Mouse (Mus musculus) bone marrow macrophage, adult 2 months (primary cell): Measurements from ENCODE around the gene Acer1. TPM values are rescaled to one million over a fixed set of nuclear protein-coding genes. Genes with fewer than 3 reads are reported as not detected.
A peak's percentile ranks its signal among the peaks of the same experiment; 100 is the strongest.

Experiments
- H3K27ac ChIP-seq: 2 replicates; pipeline ENCODE4 v1.5.1; 2012; ENCODE audit warnings: low read depth, low read length; ENCODE audit not compliant: insufficient read depth
- H3K4me1 ChIP-seq: 2 replicates; pipeline ENCODE4 v1.6.1; 2012; ENCODE audit warnings: low read length; ENCODE audit not compliant: control insufficient read depth, insufficient read depth
- H3K4me3 ChIP-seq: 2 replicates; pipeline ENCODE4 v1.5.1; 2012; ENCODE audit warnings: mild to moderate bottlenecking, low read length, moderate library complexity; ENCODE audit not compliant: insufficient read depth
- CTCF ChIP-seq: IDR thresholded peaks from 2 replicates; pipeline ENCODE4 v1.5.1; 2012; ENCODE audit warnings: low read depth, mild to moderate bottlenecking, low read length, moderate library complexity
- POLR2A ChIP-seq: IDR thresholded peaks from 2 replicates; pipeline ENCODE4 v1.6.1; 2012; ENCODE audit warnings: mild to moderate bottlenecking, low read depth, low read length, borderline replicate concordance
- polyA plus RNA-seq: library from polyadenylated mRNA; stranded (reverse); fragments of >200 nt; gene quantifications from 2 replicates; pipeline ENCODE4 v1.2.4, GENCODE M21; 2012; ENCODE audit not compliant: missing spikeins, insufficient read depth, insufficient read length

The Acer1 gene
- polyA plus RNA-seq, 1 experiment: not detected

DNA sequence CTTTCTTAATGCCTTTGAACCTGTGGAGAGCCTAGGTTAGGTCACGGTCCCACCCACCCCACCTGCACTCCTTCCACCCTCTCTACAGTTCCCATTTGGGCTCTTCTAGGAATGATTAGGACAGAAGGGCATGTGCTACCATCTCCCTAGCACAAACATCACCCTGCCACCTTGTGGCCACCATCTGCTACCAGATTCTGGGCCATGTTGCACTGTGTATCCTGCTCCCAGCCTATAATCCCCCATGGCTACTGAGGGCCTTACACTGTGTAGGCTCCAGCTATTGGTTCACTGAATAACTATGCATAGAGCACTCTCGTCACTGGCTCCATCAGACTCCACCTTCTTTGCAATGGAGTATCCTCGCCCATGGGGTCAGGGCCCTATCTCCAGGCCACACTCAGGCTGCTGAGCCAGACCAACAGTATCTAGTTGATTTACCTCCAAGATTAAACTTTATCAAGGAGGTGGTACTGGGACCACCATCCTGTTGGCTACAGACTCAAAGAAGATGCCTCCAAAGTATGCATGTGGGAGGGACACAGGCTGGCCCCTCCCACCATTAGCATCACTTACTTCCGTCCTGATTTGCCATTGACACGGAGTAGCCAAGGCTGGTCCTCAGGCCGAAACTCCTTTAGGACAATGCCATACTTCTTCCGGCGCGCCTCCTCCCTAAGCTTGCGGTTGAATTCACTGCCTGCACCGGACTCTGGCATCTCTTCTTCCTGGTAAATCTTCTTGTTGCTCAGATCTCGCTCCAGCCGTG lies 25.4 kb upstream of the Acer1 start:
- Histone ChIP-seq H3K4me3 (no peak overlapping the region), H3K4me1 (peaks cover 10% of the 10 kb centered on the region), H3K27ac (no peak overlapping the region)
- TF ChIP-seq CTCF: no peak
- no peak for TF ChIP-seq POLR2A

DNA sequence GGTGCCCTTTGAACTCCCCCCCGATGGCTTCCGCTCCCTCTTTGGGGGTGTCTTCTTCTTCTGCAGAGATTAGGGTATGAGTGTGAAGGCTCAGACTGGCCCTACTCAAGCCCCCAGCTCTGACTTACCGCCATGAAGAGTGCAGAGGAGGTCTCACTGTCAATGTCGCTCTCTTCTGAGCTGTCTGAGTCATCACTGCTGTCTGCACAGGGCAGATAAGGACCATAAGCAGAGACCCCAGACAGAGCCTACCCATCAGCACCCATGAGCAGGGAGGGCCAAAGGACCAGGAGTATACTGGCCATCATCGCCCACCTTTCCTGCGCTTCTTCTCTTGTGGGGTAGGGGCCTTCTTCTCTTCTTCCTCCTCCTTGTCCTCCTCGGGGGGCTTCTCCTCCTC lies 22.1 kb upstream of the Acer1 start:
- TF ChIP-seq POLR2A (no peak), CTCF (no peak)

GRCm38 (mm10) chr17:57001228-57001627 lies 19.3 kb upstream of the Acer1 start:
- no peak overlapping the region for H3K27ac ChIP-seq
- H3K4me3 ChIP-seq: no peak overlapping the region
- TF ChIP-seq POLR2A (no peak), CTCF (no peak)
- no peaks in the 10 kb centered on the region; the same call in 1 of the 2 replicates for H3K4me1 ChIP-seq

More for the DNA sequence above, 22.1 kb upstream of the Acer1 start:
- Histone ChIP-seq H3K27ac (no peak overlapping the region), H3K4me1 (no peaks in the 10 kb centered on the region), H3K4me3 (no peak overlapping the region)

- TF ChIP-seq POLR2A: no peak
- Histone ChIP-seq H3K4me1 (no peaks in the 10 kb centered on the region; the same call in 1 of the 2 replicates), H3K27ac (no peak within 1 kb of the TSS), H3K4me3 (no peak within 1 kb of the TSS)
Measured at GRCm38 (mm10) chr17:56999968-57000609, 18.2 kb upstream of the Acer1 start, which contains the start of gene Pspn. TSS of gene Pspn (minus strand) at chr17:57000018.

DNA sequence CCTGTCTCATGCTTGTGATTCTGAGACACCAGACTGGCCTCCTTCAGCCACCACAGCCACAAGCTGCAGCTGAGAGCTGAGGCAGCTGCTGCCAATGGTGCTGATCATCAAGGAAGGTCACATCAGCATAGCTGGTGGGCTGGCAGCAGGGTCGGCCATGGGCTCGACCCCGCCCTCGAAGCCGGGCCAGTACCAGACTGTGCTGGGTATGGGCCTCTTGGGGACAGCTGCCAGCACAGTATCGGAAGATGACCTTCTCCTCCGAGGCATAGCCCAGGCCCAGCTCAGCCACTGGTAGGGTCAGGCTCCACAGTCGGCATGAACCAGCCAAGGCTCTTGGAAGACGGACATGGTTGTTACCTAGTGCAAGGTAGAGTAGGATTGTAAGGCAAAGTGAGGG lies 17.5 kb upstream of the Acer1 start:
- TF ChIP-seq CTCF: no peak
- TF ChIP-seq POLR2A: no peak
- Histone ChIP-seq H3K4me3 (no peak overlapping the region), H3K4me1 (no peaks in the 10 kb centered on the region; the same call in 1 of the 2 replicates), H3K27ac (no peak overlapping the region)

- no peak for TF ChIP-seq POLR2A
- no peak for TF ChIP-seq CTCF
- Histone ChIP-seq H3K4me1 (no peaks in the 10 kb centered on the region; the same call in 1 of the 2 replicates), H3K4me3 (peak within 1 kb of the TSS; percentile 81), H3K27ac (no peak within 1 kb of the TSS)
Measured at GRCm38 (mm10) chr17:56997029-56997667, 15.2 kb upstream of the Acer1 start, which contains the start of gene Alkbh7. TSS of gene Alkbh7 (plus strand) at chr17:56997339.

- TF ChIP-seq CTCF (no peak), POLR2A (no peak)
- Histone ChIP-seq H3K27ac (no peak overlapping the region), H3K4me3 (no peak overlapping the region)
Measured at GRCm38 (mm10) chr17:56996506-56996905, 14.6 kb upstream of the Acer1 start.

GRCm38 (mm10) chr17:56995046-56995445 lies 13.1 kb upstream of the Acer1 start:
- TF ChIP-seq CTCF (no peak), POLR2A (no peak)
- Histone ChIP-seq H3K27ac (no peak overlapping the region), H3K4me3 (no peak overlapping the region)

More at GRCm38 (mm10) chr17:56996506-56996905, 14.6 kb upstream of the Acer1 start:
- H3K4me1 ChIP-seq: peaks cover 2% of the 10 kb centered on the region; the same call in 1 of the 2 replicates

DNA sequence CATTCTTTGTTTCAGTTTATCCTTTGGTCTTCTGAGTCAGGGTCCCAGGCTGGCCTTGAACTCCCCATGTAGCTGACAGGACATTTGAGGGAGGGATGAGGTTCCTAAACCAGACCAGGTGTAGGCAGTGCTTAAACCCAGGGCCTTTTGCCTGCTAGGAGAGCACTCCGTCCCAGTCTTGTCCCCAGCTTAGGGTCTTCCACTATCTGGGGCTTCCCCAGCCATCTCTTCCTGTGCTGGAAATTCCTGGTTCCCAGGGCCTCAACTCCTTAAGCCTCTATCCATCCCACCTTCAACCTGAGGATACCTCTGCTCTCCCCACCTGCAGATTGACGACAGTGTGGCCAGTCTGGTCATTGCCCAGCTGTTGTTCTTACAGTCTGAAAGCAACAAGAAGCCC lies 9.0 kb upstream of the Acer1 start:
- Histone ChIP-seq H3K4me3 (peak overlapping the region; percentile 99), H3K27ac (no peak overlapping the region), H3K4me1 (peaks cover 7% of the 10 kb centered on the region)
- no peak for TF ChIP-seq CTCF
- no peak for TF ChIP-seq POLR2A

More at GRCm38 (mm10) chr17:56995046-56995445, 13.1 kb upstream of the Acer1 start:
- peaks cover 7% of the 10 kb centered on the region for H3K4me1 ChIP-seq
